Mouse (Mus musculus): ENCODE measurements around the gene 3425401B19Rik.

DNA sequence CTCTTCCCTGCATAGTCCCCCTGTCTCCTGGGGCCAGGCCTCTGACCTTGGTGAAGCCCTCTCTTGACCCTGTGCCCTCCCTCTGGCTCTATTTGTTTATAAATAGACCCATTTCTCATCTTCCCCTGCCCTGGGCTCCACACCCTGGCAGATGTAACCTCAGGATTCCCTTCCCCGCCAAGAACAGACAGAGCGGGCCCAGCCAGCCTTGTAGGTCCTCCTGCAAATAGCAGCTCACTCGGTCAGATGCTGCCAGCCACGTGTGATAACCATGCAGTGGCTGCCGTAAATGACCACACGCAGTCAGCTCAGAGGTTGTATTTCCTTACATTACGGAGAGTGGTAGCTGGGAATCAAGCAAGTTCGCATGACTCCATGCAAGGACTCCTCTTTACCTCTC lies 22.8 kb upstream of the 3425401B19Rik start:
- TF ChIP-seq CTCF (IDR thresholded peaks at IDR 0.05; ENCODE audit: control insufficient read depth, insufficient read depth, insufficient replicate concordance, low read depth, low read length) (no peak), POLR2A (IDR thresholded peaks at IDR 0.05; ENCODE audit: control insufficient read depth, low read depth, low read length) (no peak)

Measured in testis, adult 2 months (tissue).